Mouse (Mus musculus): ENCODE results near the gene Spp1.

- TF ChIP-seq EP300 (IDR thresholded peaks at IDR 0.05; ENCODE audit: low read depth) (no peak), CTCF (IDR thresholded peaks at IDR 0.05; ENCODE audit: low read depth) (no peak)
Observed at GRCm38 (mm10) chr5:104460456-104460838, 25.5 kb downstream of the Spp1 start.
